Mouse (Mus musculus): ENCODE data around the gene 4932415D10Rik. TPM values are rescaled to one million over a fixed set of nuclear protein-coding genes. Genes with fewer than 3 reads are reported as not detected.

4932415D10Rik gene
- not detected in 2 replicates for polyA plus RNA-seq (2012; ENCODE audit: low replicate concordance)

DNA sequence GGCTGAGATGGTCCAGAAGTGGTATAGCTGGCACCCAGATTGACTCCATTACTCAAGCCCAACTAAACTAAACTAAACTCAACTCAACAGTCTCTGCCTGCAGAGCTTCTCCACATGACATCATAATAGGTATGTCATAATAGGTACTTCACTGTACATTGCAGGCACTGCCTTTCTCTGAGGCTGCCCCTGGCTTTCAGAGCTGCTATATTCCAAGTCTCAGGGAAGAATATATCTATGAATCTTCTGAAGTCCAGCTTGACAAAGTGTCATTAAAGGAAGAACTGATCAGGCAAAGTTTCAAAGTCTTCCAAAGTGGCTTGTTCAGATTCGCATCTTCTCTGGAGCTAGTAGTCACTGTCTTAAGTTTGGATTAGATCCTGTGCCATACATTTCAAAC is at the start of gene 4932415D10Rik:
4932415D10Rik (minus strand) TSS at position 101 of the 400 bp plus-strand sequence.

DNA sequence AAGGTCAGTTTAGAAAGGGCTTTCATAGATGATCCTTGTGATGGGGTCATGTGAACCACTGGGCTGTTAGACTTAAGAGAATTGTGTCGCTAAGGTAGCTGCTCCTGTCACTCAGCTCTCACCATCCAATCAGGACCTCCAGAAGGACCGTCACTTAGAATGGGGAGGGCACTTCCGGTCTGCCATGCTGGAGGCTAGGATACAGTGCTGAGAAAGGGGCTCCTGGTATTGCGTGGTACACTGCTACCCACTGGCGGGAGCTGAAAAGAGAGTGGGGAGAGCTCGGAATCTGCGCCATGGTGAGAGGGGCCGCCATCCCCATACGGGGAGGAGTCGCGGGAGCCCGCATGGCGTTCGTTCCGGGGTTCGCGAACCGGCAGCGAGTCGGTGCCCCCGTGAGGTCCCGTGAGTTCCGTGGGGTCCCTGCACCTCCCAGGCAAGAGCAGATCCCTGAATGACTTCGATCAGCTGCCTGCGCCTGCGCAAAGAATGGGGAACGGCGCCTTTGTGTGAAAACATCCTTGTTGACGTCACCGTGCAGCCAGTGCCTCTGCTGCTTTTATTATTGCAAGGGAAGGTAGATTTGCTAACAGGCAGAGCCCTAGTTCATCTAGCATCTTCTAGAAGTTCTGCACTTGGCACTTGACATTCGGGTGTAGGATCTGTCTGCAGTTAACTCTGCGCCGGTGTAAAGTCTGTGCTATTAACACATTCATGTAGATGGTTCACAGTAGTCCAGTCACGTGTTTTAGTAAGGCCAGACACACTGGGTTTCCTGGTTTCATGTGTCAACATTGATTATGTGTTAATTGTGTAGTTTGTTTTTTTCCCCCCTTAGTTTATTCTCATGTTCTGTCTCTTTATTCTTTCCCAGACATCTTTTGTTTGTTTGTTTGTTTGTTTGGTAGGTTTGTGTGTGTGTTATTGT is 38.0 kb upstream of the 4932415D10Rik start, which contains the start of gene Gm4924:
Gm4924 (plus strand) TSS at position 173 of the 928 bp plus-strand sequence.

DNA sequence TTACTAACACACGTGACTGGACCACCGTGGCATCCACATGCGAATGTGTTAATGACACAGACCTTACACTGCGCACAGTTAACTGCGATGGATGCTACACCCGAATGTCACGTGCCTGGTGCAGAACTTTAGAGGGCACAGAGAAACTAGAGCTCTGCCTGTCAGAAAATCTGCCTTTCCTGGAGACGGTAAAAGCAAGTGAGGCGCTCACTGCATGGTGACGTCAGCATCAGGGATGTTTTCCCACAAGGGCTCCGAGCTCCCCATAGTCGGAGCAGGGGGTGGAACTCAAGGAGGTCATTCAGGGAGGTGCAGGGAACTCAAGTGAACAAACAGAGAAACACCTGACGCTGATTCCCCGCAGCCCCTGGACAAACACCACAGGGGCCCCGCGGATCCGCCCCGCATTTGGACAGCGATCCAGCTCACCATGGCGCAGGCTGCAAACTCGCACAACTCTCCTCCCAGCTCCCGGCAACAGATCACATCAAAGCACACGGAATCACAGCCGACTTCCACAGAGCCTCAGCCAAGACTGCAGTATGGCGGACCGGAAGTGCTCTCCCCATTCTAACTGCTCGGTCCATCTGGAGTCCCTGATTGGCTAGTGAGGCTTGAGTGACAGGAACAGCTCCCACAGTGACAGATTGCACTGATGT is 75.5 kb downstream of the 4932415D10Rik start, which contains the start of gene Zfp938:
Zfp938 (minus strand) TSS at position 539 of the 659 bp plus-strand sequence.

Other genes starting within 250 kb of the 4932415D10Rik start
- 0.12 TPM in 1 of 2 replicates, not detected in the other for gene BC024063, start 233.2 kb downstream of the 4932415D10Rik start, polyA plus RNA-seq (2012; ENCODE audit: low replicate concordance)
- gene AU041133, start 188.6 kb downstream of the 4932415D10Rik start, polyA plus RNA-seq (2012; ENCODE audit: low replicate concordance): 0.07 and 0.22 TPM in 2 replicates
- gene Zfp938, start 75.3 kb downstream of the 4932415D10Rik start, polyA plus RNA-seq (2012; ENCODE audit: low replicate concordance): 0.28 TPM in 1 of 2 replicates, not detected in the other
- gene Gm4924, start 37.7 kb upstream of the 4932415D10Rik start, polyA plus RNA-seq (2012; ENCODE audit: low replicate concordance): 0.34 TPM in 1 of 2 replicates, not detected in the other
- gene Gm1553, start 176.0 kb upstream of the 4932415D10Rik start, polyA plus RNA-seq (2012; ENCODE audit: low replicate concordance): not detected in 2 replicates